Mouse (Mus musculus) stomach, embryonic 15.5 days (tissue): ENCODE data around the gene Atp8a2. TPM values are rescaled to one million over a fixed set of nuclear protein-coding genes. Genes with fewer than 3 reads are reported as not detected.

ENCODE experiments used
- ATAC-seq: fragments of 200-750 bp; cut with Nextera tagmentation; 2 replicates; pipeline ENCODE4 v1.8.0; 2017; ENCODE audit warnings: low read depth, moderate number of reproducible peaks, moderate TSS enrichment; ENCODE audit not compliant: insufficient read depth, low FRiP score
- H3K27ac ChIP-seq: fragments of 300-500 bp; sonication (generic); 2 replicates; pipeline ENCODE4 v1.5.1; 2015; ENCODE audit warnings: mild to moderate bottlenecking, inconsistent platforms
- H3K27me3 ChIP-seq: fragments of 300-500 bp; sonication (generic); replicated peaks from 2 replicates; pipeline ENCODE4 v1.6.1; 2015; ENCODE audit warnings: inconsistent platforms
- H3K36me3 ChIP-seq: fragments of 300-500 bp; sonication (generic); 2 replicates; pipeline ENCODE4 v1.6.1; 2015; ENCODE audit warnings: inconsistent platforms
- H3K4me1 ChIP-seq: fragments of 300-500 bp; sonication (generic); 2 replicates; pipeline ENCODE4 v1.6.1; 2015; ENCODE audit warnings: inconsistent platforms
- H3K4me2 ChIP-seq: fragments of 300-500 bp; sonication (generic); 2 replicates; pipeline ENCODE4 v1.6.1; 2015; ENCODE audit warnings: mild to moderate bottlenecking, inconsistent platforms
- H3K4me3 ChIP-seq: fragments of 300-500 bp; sonication (generic); replicated peaks from 2 replicates; pipeline ENCODE4 v1.5.1; 2015; ENCODE audit warnings: inconsistent platforms
- H3K9ac ChIP-seq: fragments of 300-500 bp; sonication (generic); 2 replicates; pipeline ENCODE4 v1.6.1; 2015; ENCODE audit warnings: inconsistent platforms
- H3K9me3 ChIP-seq: fragments of 300-500 bp; sonication (generic); 2 replicates; pipeline ENCODE4 v1.6.1; 2016; ENCODE audit warnings: inconsistent platforms
- WGBS: fragments of 180-500 bp; shearing (Covaris S2); methylation state at CpG from one replicate; pipeline ENCODE4 v1.1.7; 2015; 5-methylcytosine and 5-hydroxymethylcytosine counted together
- polyA plus RNA-seq: library from polyadenylated mRNA; unstranded; fragments of >200 nt; fragmentation: Nextera tagmentation; extraction: Ambion mirVana; gene quantifications from 2 replicates; pipeline ENCODE4 v1.2.1, GENCODE M21; 2015

Atp8a2 gene
- polyA plus RNA-seq, 1 experiment from 2014 or later: 6.0 TPM

DNA sequence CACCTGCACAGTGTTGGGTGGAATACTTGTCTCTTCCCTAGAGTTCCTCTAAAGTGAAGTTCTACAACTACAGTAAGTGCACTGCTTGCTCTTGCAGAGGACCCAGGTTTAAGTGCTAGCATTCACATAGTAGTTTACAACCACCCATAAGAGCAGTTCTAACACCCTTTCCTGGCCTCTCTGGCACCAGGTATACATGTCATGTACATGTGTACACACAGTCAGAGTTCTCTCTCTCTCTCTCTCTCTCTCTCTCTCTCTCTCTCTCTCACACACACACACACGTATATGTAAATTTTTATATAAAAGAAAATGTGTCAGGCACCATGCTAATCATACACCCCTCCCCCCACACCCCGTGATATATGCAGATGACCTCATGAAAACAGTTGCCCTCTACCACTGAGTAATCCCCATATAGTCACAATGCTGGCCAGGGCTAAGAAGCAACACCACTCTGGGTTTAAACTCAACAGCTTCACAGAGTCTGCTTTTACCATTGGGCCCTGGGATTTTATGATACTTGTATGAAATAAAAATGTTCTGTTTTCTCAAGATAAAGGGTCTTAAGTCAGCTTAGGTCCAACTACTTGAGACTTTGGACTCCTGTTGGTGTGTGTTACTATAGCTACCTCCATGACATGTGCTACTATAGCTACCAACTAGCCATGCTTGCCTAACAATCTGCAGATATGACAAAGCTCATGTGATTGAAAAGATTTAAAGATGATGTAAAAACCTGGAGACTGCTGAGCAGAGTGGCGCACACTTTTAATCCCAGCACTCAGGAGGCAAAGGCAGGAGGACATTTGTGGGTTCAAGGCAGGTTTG lies 487.3 kb downstream of the Atp8a2 start:
- H3K4me2 ChIP-seq: no peak overlapping the region
- WGBS: 78% methylated on average over 3 of the region's 3 CpGs
- H3K36me3 ChIP-seq: no peaks in the 10 kb centered on the region
- H3K9me3 ChIP-seq: no peaks in the 10 kb centered on the region
- no peaks in the 10 kb centered on the region for H3K4me1 ChIP-seq
- no peak overlapping the region for H3K9ac ChIP-seq
- no peak overlapping the region for H3K27ac ChIP-seq
- ATAC-seq: no peak
- H3K27me3 ChIP-seq: no peaks in the 10 kb centered on the region
- no peak overlapping the region for H3K4me3 ChIP-seq

GRCm38 (mm10) chr14:59708009-59708408 lies 489.0 kb downstream of the Atp8a2 start:
- WGBS: 65% methylated on average over 7 of the region's 7 CpGs
- Histone ChIP-seq H3K9ac (no peak overlapping the region), H3K4me3 (no peak overlapping the region), H3K27me3 (no peaks in the 10 kb centered on the region), H3K9me3 (no peaks in the 10 kb centered on the region), H3K27ac (no peak overlapping the region), H3K4me1 (no peaks in the 10 kb centered on the region), H3K4me2 (no peak overlapping the region), H3K36me3 (no peaks in the 10 kb centered on the region)
- no peak for ATAC-seq

GRCm38 (mm10) chr14:59705326-59706058 lies 491.5 kb downstream of the Atp8a2 start:
- H3K4me2 ChIP-seq: no peak overlapping the region
- ATAC-seq: no peak
- no peaks in the 10 kb centered on the region for H3K9me3 ChIP-seq
- H3K36me3 ChIP-seq: no peaks in the 10 kb centered on the region
- WGBS: 74% methylated on average over 13 of the region's 13 CpGs
- no peak overlapping the region for H3K27ac ChIP-seq
- no peak overlapping the region for H3K9ac ChIP-seq
- H3K27me3 ChIP-seq: no peaks in the 10 kb centered on the region
- no peak overlapping the region for H3K4me3 ChIP-seq
- no peaks in the 10 kb centered on the region; the same call in 1 of the 2 replicates for H3K4me1 ChIP-seq

DNA sequence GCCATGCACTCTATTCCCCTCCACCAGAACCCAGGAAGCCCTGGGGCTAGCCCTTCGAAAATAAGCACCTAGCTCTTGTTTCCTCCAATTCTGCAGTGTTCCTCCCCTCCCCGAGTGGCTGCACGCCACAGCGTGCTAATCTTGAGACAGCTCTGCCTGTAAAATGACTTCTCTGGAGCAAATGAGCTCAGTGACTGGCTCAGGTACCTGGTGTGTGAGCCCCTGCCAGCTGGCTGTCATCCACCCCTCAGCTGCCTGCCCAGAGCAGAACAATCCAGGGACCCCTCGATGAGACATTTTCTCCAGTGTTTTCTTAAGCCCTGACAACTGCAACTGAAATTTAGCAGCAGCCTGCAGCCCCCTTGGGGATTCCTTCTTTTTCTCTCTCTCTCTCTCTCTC lies 495.5 kb downstream of the Atp8a2 start:
- Histone ChIP-seq H3K4me2 (no peak overlapping the region), H3K4me3 (no peak overlapping the region), H3K9ac (no peak overlapping the region), H3K9me3 (no peaks in the 10 kb centered on the region), H3K27me3 (no peaks in the 10 kb centered on the region), H3K4me1 (peaks cover 2% of the 10 kb centered on the region; the same call in 1 of the 2 replicates), H3K27ac (no peak overlapping the region), H3K36me3 (no peaks in the 10 kb centered on the region)
- ATAC-seq: no peak; the same call in 1 of the 2 replicates
- 32% methylated on average over 5 of the region's 5 CpGs for WGBS

GRCm38 (mm10) chr14:59695160-59695559 lies 501.8 kb downstream of the Atp8a2 start:
- Histone ChIP-seq H3K36me3 (no peaks in the 10 kb centered on the region), H3K27me3 (no peaks in the 10 kb centered on the region), H3K4me2 (no peak overlapping the region), H3K9ac (no peak overlapping the region), H3K9me3 (no peaks in the 10 kb centered on the region), H3K4me1 (no peaks in the 10 kb centered on the region), H3K4me3 (no peak overlapping the region), H3K27ac (no peak overlapping the region)
- WGBS: 77% methylated on average over 4 of the region's 4 CpGs
- no peak for ATAC-seq

- no peak overlapping the region for H3K4me3 ChIP-seq
- no peaks in the 10 kb centered on the region for H3K36me3 ChIP-seq
- H3K9ac ChIP-seq: no peak overlapping the region
- H3K4me2 ChIP-seq: no peak overlapping the region
- no peaks in the 10 kb centered on the region for H3K9me3 ChIP-seq
- no peaks in the 10 kb centered on the region for H3K4me1 ChIP-seq
- ATAC-seq: no peak
- no peaks in the 10 kb centered on the region for H3K27me3 ChIP-seq
- 82% methylated on average over 6 of the region's 6 CpGs for WGBS
- no peak overlapping the region for H3K27ac ChIP-seq
Measured at GRCm38 (mm10) chr14:59692164-59692563, 504.8 kb downstream of the Atp8a2 start.

- WGBS: 68% methylated on average over 13 of the region's 13 CpGs
Measured at GRCm38 (mm10) chr14:59691402-59691801, 505.6 kb downstream of the Atp8a2 start.

GRCm38 (mm10) chr14:59690954-59691353 lies 506.0 kb downstream of the Atp8a2 start:
- no peaks in the 10 kb centered on the region for H3K36me3 ChIP-seq
- no peak for ATAC-seq
- no peaks in the 10 kb centered on the region for H3K4me1 ChIP-seq
- no peaks in the 10 kb centered on the region for H3K9me3 ChIP-seq
- H3K9ac ChIP-seq: no peak overlapping the region
- H3K4me3 ChIP-seq: no peak overlapping the region
- H3K27ac ChIP-seq: no peak overlapping the region
- no peaks in the 10 kb centered on the region for H3K27me3 ChIP-seq
- no peak overlapping the region for H3K4me2 ChIP-seq
- WGBS: 66% methylated on average over 12 of the region's 12 CpGs

More at GRCm38 (mm10) chr14:59691402-59691801, 505.6 kb downstream of the Atp8a2 start:
- H3K27me3 ChIP-seq: no peaks in the 10 kb centered on the region
- H3K36me3 ChIP-seq: no peaks in the 10 kb centered on the region
- ATAC-seq: no peak
- no peaks in the 10 kb centered on the region for H3K4me1 ChIP-seq
- no peak overlapping the region for H3K4me2 ChIP-seq
- H3K9me3 ChIP-seq: no peaks in the 10 kb centered on the region
- no peak overlapping the region for H3K27ac ChIP-seq
- no peak overlapping the region for H3K4me3 ChIP-seq
- H3K9ac ChIP-seq: no peak overlapping the region

DNA sequence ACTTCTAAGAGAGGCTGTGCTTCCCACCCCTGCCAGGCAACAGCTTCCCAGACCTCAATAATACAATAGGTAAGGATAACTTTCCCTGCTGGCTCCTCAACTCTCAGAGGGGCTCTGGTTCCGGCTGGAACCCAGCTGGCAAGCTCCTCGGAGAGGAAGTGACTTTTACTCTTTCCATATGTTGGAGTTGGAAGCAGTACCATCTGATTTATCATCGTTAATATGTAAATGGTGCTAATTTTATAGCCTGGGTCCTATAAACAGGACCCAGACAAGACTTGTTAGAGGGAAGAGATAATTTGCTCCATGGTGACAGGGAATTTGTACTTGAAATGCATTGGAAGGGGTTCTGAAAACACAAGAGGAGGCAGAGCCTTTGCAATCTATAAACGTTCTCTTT lies 507.4 kb downstream of the Atp8a2 start:
- Histone ChIP-seq H3K9me3 (no peaks in the 10 kb centered on the region), H3K9ac (no peak overlapping the region), H3K27me3 (no peaks in the 10 kb centered on the region), H3K4me3 (no peak overlapping the region), H3K27ac (no peak overlapping the region), H3K4me1 (no peaks in the 10 kb centered on the region), H3K4me2 (no peak overlapping the region), H3K36me3 (no peaks in the 10 kb centered on the region)
- peak; percentile 18; the same call in 1 of the 2 replicates for ATAC-seq
- 42% methylated on average over 4 of the region's 4 CpGs for WGBS

DNA sequence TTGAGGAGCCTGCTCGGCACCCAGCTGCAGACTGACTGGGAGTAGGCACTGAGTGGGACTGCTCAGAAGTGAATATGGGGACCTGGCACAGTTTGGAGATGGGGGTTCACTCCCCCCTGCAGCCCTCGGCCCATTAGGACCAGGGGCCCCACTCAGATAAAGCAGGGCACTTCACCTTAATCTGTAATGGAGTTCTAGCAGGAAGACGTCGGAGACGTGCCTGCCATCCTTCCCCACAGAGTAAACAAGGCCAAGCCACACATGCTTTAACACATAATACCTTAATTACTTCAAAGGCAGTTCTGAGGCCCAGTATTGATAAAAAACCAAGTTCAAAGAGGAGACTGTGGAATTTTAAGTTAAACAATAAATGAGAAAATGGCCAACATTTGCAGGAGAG lies 510.8 kb downstream of the Atp8a2 start:
- Histone ChIP-seq H3K4me2 (no peak overlapping the region), H3K4me3 (no peak overlapping the region), H3K27ac (no peak overlapping the region), H3K9me3 (no peaks in the 10 kb centered on the region), H3K4me1 (no peaks in the 10 kb centered on the region), H3K27me3 (no peaks in the 10 kb centered on the region), H3K9ac (no peak overlapping the region), H3K36me3 (no peaks in the 10 kb centered on the region)
- ATAC-seq: no peak
- WGBS: 53% methylated on average over 5 of the region's 5 CpGs

DNA sequence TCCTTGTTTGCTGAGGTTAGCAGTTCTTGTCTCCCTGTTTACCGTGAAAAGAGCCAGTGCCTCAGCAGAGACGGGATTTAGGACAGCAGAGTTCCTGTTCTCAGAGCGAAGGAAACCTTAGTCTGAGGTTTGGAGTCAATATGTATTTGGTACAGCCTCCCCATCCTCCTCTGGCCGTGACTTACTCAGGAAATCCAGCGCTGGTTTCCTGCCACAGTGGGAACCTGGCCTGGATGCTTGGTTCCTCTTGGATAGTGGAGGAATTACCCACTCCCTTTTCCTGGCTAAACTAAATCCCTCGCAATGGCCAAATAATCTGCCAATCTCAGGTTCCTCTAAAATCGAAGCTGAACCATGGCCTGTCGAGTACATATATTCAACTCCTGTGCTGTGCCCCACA lies 511.6 kb downstream of the Atp8a2 start:
- no peaks in the 10 kb centered on the region for H3K9me3 ChIP-seq
- no peaks in the 10 kb centered on the region for H3K27me3 ChIP-seq
- H3K36me3 ChIP-seq: no peaks in the 10 kb centered on the region
- no peak overlapping the region for H3K4me3 ChIP-seq
- no peak overlapping the region for H3K4me2 ChIP-seq
- ATAC-seq: no peak
- H3K4me1 ChIP-seq: no peaks in the 10 kb centered on the region
- 69% methylated on average over 8 of the region's 8 CpGs for WGBS
- no peak overlapping the region for H3K27ac ChIP-seq
- no peak overlapping the region for H3K9ac ChIP-seq

DNA sequence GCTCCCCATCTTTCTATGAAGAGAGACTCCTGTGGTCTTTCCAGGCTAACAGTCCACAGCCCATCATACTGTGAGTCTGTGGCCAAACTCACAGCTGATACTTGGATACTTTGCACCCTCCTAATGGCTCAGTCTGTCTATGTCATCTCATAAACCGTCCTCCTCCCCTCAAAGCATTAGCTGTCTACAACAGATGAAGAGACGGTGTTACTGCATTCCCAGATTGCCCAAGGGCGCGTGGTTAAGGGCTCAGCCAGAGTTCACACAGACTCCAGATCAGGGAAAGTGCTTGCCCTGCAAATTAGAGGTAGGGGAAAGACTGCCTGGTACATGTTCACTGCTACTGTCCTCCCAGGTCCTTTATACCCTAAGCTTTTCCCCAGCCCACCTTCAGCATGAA lies 515.1 kb downstream of the Atp8a2 start:
- Histone ChIP-seq H3K4me1 (no peaks in the 10 kb centered on the region), H3K4me3 (no peak overlapping the region), H3K27me3 (no peaks in the 10 kb centered on the region), H3K27ac (no peak overlapping the region), H3K36me3 (no peaks in the 10 kb centered on the region), H3K4me2 (no peak overlapping the region), H3K9me3 (no peaks in the 10 kb centered on the region), H3K9ac (no peak overlapping the region)
- ATAC-seq: no peak
- WGBS: 60% methylated on average over 4 of the region's 4 CpGs
